Mouse (Mus musculus) thymus, postnatal 14 days (tissue): ENCODE data around the gene Mmp9.

Experiments used
- DNase-seq: peaks from one replicate; pipeline ENCODE4 v3.0.0; 2021

Mmp9 gene

DNA sequence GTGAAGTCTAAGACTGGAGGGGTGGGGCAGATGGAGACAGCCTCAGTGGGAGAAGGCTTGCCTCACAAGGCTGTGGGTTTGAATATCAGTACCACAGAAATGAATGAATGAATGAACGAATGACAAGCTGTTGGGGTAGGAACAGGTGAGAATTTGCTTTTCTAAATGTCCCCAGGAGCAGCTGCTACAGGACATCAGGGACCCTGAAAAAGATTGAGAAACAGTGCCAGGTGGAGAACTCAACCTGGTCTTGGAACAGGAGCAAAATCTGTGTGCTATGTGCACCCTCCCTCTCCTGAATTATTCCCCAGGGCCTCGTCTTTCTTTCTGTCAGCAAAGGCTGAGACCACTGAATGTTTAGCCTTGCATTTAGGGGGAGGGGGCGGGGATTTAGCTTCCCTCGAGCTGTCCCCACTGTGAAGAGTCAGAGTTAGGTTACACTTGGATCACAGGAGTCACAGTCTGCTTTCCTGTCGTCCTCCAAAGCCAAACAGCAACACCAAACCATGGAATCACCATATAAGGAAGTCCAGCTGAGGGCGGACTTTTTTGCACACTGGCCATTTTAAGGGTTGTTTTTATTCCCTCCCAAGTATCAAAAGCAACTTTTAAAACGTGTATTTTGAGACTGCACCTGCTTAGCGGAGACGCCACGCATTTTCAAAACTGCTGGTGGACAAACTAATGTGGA lies at the start of gene Mmp9:
Gene Mmp9 (plus strand): TSS at position 641 of the 691 bp plus-strand sequence.
- DNase-seq = no peak

DNA sequence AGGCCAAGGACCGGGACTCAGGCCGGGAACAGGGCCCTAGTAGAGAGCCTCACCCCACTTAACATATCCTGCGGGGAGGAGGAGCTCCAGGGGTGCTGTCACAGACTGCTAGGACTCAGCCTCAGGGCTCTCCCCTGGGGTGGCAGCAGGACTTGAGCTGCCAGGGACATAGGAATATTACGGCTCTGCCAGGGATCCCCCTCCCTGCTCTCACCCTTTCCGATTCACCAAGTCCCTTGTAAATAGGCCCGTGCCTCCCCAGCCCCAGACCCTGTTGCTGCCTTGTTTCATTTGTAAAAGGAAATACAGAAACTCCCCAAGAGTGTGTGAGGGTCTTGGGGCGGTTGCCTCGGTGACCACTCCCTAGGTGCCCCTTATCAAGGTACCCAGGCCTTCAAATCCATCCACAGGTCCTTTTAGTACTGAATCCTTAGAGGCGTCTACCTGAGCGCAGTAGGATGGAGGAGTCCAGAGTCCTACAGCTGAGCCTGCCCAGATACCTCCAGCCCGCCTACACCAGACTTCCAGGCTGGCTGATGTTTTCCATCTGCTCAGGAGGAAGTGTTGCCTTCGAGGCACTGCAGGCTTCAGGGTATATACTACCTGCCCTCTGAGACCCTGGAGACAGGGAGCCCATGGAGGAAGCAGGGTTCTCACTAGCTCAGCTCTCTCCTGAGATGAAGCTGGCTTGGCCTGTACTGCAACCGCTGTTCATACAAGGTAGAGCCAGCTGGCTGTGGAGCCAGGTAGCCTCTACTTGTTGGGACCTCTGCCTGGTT lies 49.3 kb upstream of the Mmp9 start:
- no peak for DNase-seq

DNA sequence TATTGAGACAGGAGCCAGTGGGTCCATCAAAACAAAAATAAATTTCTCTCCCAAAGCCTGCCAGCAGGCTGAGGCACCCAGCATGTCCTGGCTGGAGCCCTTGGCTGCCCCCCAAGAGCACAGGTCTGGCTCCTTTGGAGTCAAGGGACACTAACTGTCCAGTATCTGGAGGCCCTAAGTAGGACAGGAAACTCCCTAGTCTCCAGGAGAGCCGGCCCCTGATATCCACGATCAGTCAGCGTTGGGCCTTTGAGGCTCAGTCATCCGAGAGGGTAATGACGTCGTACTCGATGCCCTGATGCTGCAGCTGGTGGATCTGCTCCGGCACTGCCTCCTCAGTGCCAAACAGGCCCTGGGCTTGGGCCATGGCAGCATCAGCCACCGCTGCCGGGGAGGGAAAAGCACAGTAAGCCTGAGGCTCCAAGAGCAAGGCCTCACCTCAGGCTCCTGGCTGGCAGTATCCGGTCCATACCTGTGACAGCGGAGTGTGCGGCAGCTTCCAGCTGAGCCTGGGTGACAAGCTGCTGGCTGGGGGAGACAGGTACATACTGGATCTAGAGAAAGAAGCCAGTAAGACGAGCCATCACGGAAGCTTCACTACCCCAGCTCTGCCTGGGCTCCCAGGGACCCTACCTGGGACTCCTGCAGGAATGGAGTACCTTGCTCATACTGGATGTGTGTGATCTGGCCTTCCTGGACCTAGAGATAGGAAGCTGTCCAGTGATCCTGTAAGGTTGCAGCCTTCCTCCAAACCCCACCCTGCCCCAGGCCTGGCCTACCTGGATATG lies 48.5 kb upstream of the Mmp9 start:
- no peak for DNase-seq

DNA sequence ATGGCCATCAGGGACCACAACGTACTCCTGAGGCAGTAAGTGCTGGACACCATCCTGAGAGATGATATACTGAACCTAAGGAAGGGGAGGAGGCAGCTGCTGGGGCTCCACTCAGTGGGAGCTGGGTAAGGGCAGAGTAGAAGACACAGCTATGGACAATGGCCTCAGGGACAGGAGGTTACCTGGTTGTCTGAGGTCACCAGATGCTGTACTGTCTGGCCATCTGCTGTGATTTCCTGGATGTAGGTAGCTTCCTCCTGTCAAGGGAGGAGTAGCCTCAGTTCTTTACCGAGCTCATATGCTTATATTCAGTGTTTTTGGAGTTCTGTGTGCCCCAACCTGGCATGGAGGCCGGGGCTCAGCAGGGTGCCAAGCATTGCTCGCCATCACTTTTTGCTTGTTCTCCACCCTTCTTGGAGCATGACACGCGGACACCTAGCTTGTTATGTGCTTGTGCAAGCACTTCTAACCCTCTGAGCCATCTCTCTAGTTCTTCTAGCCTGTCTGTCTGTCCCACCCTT lies 47.8 kb upstream of the Mmp9 start:
- no peak for DNase-seq

DNA sequence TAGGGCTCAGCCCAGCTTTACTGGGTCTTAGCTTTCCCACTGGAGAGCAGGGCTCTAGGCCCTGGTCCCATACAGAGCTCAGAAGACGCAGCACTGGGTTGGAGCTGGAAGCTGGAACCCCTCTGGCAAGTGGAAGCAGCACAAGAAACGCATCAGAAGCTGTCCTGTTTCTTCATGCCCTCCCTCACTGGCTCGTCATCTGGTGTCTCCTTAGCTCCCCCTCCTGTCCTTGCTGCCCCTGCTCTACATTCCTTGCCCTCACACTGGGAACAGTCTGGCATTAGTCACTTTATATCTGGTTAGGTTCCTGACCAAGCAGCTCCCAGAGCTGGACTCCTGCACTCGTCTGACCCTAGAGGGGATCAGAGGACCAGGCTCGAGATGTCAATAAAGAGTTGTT lies 46.5 kb upstream of the Mmp9 start:
- no peak for DNase-seq

DNA sequence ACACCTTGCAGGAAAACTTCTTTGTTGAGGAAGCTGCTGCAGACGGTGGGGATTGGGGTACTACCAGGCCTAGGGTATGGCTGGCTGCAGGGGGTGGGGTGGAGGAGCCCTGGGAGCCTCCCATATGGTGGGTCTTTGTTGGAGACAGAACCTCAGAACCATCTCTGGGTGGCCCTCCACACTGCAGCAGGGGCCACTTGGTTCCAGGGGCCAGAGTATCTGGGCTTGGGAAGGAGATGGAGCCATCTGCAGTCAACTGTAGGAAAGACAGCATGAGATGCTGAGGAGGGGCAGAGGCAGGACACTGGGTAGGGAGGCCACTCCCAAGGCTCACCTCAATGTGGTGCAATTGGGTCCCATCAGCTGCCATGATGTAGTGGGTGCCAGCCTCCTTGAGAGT lies 45.9 kb upstream of the Mmp9 start:
- no peak for DNase-seq

DNA sequence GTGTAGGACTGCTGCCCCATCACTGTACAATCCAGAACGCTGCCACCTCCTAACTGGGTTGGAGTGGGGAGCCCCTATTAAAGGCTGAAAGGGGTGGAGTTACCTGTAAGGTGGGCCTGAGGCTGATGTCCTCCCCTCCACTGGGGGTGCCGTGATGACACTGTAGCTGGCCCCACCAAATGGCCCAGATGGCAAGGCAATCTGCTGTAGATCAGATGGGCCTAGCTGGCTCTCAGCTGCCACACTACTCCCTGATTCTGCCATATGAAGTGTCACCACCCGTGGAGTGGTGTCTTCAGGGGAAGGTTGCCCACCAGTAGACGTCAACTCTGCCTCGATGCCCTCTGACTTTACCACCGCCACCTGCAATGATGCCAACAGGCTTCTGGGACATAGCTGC lies 44.7 kb upstream of the Mmp9 start:
- no peak for DNase-seq

DNA sequence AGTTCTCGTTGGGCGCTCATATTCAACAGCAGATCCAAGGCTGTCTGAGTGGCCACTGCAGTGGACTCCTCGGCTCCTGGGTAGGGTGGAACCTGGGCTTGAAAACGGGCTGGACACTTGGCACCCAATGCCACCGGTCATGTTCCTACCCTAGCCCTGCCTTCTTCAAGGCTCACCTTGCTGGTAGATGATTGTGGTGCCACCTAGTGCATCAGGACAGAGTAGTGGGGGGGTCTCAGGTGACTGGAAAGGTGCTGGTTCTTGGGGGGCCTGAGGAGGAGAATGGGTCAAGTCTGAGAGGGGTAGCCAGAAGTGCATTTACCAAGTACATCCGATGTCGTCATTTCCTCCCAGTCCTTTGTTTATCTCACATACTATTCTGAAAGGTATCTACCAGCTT lies 42.6 kb upstream of the Mmp9 start:
- peak; percentile 53 for DNase-seq

DNA sequence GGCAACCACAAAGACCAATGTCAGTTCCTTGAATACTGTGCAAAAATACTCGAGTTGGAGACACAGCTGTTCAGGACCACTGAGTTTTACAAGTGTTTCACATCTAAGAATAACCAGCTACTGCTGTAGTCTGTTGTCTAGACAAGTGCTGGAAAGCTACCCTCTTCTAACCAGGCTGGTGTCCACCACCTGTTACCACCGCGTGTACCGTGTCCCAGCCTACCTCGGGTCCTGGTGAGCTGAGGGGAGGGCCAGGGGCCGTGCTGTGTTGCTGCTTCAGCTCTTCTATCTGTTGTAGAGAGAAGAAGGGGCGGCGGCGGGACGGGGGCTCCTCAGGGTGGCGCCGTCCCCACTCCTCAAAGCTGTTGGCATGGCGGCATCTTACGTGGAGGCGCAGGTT lies 41.5 kb upstream of the Mmp9 start:
- DNase-seq = no peak

DNA sequence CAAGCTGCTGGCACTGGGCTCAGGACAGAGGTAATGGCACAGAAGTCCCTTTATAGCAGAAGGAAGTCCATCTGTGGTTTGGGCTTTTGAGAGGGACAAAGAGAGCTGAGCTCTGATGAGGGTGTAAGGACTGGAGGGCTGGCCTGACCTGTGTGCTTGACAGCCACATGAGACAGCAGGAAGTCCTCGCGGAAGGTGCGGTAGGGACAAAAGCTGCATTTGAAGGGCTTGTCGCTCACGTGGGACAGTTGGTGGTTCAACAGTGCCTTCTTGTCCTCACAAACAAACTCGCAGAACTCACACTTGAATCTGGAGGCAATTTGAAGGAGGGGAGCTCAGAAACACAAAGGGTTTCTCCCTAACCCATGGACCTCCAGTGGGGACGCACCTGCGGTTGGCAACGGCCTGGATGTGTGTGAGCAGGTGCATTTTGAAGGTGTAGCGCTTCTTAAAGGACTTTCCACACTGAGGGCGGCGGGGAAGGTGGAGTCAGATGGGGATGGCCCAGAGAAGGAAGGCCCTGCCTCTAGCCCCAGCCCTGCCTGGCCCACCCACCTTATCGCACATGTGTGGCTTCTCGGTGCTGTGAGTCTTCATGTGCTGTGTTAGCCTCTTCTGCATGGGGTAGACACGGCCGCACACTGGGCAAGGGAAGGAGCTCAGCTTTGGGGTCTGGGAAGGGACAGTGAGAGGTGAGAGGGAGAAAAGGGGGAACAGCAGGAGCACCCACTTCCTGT lies 40.7 kb upstream of the Mmp9 start:
- DNase-seq = peak; percentile 46

DNA sequence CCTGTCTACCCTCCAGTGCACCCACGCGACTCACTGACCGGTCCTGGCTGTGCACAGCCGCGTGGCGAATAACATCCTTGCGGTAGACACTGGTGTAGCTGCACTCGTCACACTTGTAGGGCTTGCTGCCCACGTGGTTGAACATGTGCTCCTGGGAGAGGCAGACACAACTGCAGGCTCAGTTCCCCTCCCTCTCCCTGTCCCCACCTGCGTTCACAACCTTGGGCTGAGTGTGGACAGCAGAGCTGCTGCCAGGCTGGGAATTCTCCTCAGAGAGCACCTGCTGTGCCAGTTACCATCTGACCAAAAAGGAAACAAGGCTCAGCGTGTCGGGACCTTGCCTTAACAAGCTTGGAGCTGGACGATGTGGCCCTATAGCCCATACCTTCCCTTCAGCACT lies 39.2 kb upstream of the Mmp9 start:
- no peak for DNase-seq

DNA sequence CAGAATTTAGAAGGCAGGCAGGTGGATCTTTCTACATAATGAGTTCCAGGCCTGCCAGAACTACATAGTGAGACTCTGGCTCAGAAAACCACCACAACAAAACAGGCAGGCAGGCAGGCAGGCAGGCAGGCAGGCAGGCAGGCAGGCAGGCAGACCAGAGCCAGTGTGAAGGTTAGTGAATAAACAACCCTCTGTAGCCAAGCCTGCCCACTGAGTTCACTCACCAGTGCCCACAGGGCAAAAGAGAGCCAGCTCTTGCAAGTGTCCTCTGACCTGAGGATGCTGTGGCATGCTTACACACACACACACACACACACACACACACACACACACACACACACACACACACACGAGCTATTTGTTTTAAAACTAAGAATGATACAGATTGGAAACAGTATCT lies 37.1 kb upstream of the Mmp9 start:
- DNase-seq = no peak

DNA sequence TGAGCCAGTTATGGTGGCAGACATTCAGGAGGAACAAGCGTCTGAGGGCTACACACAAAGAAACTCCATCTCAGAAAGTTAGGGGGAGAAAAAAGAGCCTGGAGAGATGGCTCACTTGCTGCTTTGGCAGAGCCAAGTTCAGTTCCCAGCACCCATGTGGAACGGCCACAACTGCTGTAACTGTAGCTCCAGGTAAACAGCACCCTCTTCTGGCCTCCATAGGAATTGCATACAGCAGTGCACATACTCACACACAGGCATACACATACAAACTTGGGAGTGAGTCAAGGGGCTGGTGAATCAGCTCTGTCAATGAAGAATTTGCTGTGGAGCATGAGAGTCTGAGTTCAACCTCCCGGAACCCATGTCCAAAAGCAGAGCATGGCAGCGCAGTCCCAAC lies 34.5 kb upstream of the Mmp9 start:
- no peak for DNase-seq

DNA sequence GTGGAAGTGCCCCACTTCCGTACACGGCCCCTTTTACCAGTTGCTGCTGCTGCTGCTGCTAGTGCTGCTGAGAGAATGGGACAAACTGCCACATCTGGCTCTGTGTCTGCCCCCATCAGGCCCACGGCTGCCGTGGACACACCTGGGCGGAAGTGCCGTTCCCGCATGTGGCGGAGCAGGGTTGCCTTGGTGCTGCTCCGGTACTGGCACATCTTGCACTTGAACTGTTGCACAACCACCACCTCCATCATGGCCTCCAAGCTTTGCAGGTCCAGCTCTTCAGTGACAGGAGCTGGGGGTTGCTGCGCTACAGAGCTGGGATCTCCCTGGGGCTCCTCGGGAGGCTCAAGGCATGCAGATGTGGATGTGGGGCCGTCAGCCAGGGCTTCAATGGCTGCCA lies 33.1 kb upstream of the Mmp9 start:
- no peak for DNase-seq

DNA sequence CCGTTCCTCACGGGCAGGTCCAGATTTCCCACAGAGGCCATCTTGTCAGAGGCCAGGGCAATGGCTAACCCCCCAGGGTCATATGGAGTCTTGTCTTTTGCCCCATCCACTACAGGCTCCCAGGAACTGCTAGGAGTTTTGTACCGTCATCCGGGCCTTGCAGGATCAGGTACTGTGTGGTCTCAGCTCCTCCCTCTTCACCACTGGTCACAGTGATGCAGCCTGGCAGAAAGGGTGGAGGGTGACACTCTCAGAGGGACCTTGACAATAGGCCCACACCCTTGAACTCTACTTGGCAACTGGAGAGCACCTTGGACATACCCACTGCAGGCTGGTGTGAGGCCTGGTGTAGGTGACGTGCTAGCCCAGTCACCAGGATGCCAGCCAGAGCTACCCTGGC lies 32.6 kb upstream of the Mmp9 start:
- no peak for DNase-seq

DNA sequence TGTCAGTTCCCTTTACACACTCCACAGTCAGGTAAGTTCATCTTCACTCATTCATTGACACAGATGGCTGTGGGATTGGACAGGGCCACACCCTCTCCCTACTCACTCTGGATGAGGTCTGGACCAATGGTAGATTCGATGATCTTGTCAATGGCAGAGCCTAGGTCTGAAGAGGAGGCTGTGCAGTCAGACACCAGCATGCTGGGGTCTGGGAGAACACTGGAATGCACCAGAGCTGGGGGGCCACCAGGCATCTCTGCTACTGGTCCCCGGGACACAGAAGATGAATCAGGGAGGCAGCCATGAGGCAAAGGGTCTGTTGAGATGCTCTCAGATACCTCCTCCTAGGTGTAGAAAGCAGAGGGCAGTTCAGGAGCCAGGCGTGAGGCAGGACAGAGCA lies 31.5 kb upstream of the Mmp9 start:
- DNase-seq = no peak

DNA sequence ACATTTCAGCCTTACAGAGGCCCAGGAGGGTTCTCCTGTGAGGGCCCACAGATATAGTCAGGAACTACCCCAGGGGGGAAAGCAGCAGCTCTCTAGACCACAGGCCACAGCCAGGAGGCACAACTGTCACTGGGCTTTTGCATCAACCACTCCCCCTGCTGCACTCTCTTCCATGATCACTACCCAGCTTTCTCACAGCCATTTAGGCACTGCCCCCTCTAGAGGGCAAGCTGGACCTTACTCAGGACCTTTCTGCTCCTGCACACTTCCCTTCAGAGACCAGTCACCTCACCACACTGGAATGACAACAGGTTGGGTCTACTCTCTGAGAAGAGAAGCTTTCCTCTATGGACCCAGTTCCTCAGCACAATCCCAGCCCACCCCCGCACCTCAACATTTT lies 31.0 kb upstream of the Mmp9 start:
- DNase-seq = peak; percentile 21

DNA sequence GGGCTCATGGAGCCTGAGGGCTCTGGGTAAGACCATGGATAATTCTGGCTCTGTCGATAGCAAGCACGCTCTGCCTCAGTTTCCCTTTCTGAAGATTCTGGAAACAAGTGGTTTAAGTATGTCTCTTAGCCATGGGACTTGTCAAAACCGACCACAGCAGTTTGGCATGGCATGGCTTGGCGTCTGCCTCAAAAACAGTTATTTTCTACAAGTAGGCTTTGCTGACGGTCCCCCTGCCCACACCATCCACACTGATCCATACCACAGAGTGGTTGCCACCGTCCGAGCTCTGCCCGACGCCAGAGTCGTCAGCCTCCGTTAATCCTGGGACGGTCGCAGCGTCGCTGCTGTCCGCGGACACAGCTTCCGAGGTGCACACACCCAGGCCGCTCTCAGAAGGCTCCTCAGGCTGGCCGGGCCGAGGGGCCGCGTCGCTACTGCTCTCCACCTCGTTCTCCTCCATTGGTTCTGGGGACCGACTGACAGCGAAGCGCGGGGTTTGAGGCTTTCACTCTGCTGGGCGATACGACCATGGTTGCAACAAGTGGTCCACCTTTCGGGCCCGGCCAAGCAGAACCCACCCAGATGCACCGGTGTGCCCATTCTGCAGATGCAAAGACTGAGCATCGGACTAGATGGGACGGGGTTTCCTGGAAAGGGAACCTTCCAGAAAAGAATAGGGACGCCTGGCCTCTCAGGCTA lies 30.1 kb upstream of the Mmp9 start:
- no peak for DNase-seq

DNA sequence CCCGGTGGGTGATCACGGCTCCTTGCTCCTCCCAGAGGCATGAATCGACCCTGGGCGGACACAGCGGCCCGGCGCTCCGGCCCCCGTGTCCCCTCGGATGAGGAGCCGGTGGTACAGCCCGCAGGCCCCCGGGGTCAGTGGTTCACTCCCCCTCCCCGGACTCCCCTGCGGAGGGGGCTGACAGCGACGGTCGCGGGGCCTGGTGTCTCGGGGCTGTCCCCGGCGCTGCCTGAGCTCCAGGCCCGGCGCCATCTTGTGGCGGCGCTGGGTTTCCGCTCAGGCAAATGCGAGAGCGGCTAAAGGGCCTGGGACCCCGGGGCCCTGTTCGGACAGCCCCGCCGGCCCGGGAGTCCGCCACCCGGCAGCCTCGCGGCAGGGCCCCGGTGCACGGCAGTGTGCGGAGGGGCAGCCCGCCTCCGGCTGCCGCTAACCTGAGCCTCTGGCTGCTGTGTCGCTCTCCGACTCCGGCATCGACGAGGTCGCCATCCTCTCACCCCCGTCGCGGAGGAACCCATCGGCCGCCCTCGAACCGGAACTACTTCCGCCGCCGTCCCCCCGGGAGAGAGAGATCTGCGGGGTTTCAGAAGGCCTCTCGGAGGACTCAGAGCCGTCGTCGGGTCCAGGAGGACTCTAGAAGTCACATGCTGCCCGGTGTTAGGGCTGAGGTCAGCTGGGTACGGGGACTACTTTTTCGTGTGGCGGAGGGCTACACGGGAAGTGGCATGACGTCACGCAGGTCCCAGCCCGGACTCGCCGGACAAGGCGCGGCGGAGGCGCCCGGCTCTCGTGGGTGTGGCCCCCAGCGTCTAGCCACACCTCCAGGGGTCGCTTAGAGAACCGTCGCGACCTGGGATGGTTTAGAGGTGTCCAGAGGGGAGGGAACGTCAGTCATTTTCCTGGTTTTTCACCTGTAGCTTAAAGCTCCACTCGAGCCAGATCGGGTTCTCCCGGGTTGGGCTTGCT lies 29.2 kb upstream of the Mmp9 start, which contains the start of gene Zfp335:
Gene Zfp335 (minus strand): TSS at position 672 of the 963 bp plus-strand sequence.
- DNase-seq = peak; percentile 93

DNA sequence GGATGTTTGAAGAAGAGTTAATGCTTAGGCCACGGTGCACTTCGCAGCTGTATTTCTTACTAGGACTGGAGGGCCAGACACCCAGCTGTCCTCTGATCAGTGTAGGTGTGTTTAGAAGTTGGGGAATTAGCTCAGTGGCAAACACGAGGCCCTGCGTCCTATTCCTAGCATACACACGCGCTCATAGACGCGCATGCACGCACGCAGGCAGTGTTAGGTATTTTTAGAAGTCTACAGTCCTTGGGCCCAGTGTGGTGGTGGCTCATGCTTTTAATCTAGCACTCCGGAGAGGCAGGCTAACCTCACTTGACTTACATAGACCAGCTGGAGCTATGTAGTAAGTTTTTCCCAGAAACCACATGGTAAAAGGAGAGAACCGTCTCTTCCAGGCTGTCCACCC lies 28.4 kb upstream of the Mmp9 start:
- no peak for DNase-seq
